Mouse (Mus musculus) limb, embryonic 11.5 days (tissue): ENCODE data around the gene Pex10. TPM values are rescaled to one million over a fixed set of nuclear protein-coding genes. Genes with fewer than 3 reads are reported as not detected.

Experiments used
- ATAC-seq: fragments of 200-750 bp; cut with Nextera tagmentation; 2 replicates; pipeline ENCODE4 v1.8.0; 2017; ENCODE audit warnings: low read depth; ENCODE audit not compliant: insufficient number of reproducible peaks, low FRiP score, low TSS enrichment
- DNase-seq: peaks from one replicate; pipeline ENCODE4 v3.0.0-alpha.2; 2015; ENCODE audit warnings: low spot score
- H3K27ac ChIP-seq: fragments of 300-500 bp; sonication (generic); replicated peaks from 2 replicates; pipeline ENCODE4 v1.5.1; 2014; ENCODE audit warnings: low read depth, mild to moderate bottlenecking, low read length
- H3K27me3 ChIP-seq: fragments of 300-500 bp; sonication (generic); 2 replicates; pipeline ENCODE4 v1.6.1; 2014; ENCODE audit warnings: mild to moderate bottlenecking, low read length, mixed read lengths; ENCODE audit not compliant: control insufficient read depth, insufficient read depth
- H3K36me3 ChIP-seq: fragments of 300-500 bp; sonication (generic); 2 replicates; pipeline ENCODE4 v1.6.1; 2014; ENCODE audit warnings: mild to moderate bottlenecking, low read length, moderate library complexity, mixed read lengths; ENCODE audit not compliant: control insufficient read depth, insufficient read depth
- H3K4me1 ChIP-seq: fragments of 300-500 bp; sonication (generic); 2 replicates; pipeline ENCODE4 v1.6.1; 2014; ENCODE audit warnings: low read length, mixed read lengths; ENCODE audit not compliant: control insufficient read depth, insufficient read depth
- H3K4me2 ChIP-seq: fragments of 300-500 bp; sonication (generic); 2 replicates; pipeline ENCODE4 v1.6.1; 2014; ENCODE audit warnings: low read depth, mild to moderate bottlenecking, moderate library complexity; ENCODE audit not compliant: severe bottlenecking
- H3K4me3 ChIP-seq: fragments of 300-500 bp; sonication (generic); 2 replicates; pipeline ENCODE4 v1.5.1; 2014; ENCODE audit warnings: low read depth, low read length
- H3K9ac ChIP-seq: fragments of 300-500 bp; sonication (generic); 2 replicates; pipeline ENCODE4 v1.6.1; 2014; ENCODE audit warnings: mild to moderate bottlenecking, low read length
- H3K9me3 ChIP-seq: fragments of 300-500 bp; sonication (generic); 2 replicates; pipeline ENCODE4 v1.6.1; 2016; ENCODE audit warnings: low read length; ENCODE audit not compliant: control insufficient read depth
- WGBS: fragments of 180-500 bp; shearing (Covaris S2); extraction: QIAGEN DNeasy Blood & Tissue Kit; methylation state at CpG from one replicate; pipeline ENCODE4 v1.1.7; 2014; 5-methylcytosine and 5-hydroxymethylcytosine counted together
- polyA plus RNA-seq: library from polyadenylated mRNA; unstranded; fragments of >200 nt; fragmentation: Nextera tagmentation; extraction: Ambion mirVana; gene quantifications from 2 replicates; pipeline ENCODE4 v1.2.1, GENCODE M21; 2014

The Pex10 gene
- polyA plus RNA-seq, 1 experiment from 2014 or later: 6.5 TPM

- H3K27me3 ChIP-seq: no peaks in the 10 kb centered on the region
- H3K9me3 ChIP-seq: no peaks in the 10 kb centered on the region
- no peak overlapping the region for H3K4me3 ChIP-seq
- H3K27ac ChIP-seq: no peak overlapping the region
- WGBS: 84% methylated on average over 11 of the region's 11 CpGs
- ATAC-seq: no peak
- no peak for DNase-seq
- no peak overlapping the region for H3K4me2 ChIP-seq
- H3K4me1 ChIP-seq: no peaks in the 10 kb centered on the region
- H3K9ac ChIP-seq: no peak overlapping the region
- no peaks in the 10 kb centered on the region for H3K36me3 ChIP-seq
Measured at GRCm38 (mm10) chr4:155024170-155025010, 42.4 kb upstream of the Pex10 start.

GRCm38 (mm10) chr4:155033115-155033514 is 33.7 kb upstream of the Pex10 start:
- WGBS: 44% methylated on average over 6 of the region's 6 CpGs
- peaks cover 6% of the 10 kb centered on the region; the same call in 1 of the 2 replicates for H3K27me3 ChIP-seq
- DNase-seq: no peak
- no peak overlapping the region for H3K9ac ChIP-seq
- H3K27ac ChIP-seq: no peak overlapping the region
- 0 out of 2 replicates have a peak, but pooled peaks cover 3% of the 10 kb centered on the region for H3K4me1 ChIP-seq
- no peaks in the 10 kb centered on the region for H3K36me3 ChIP-seq
- no peak overlapping the region for H3K4me3 ChIP-seq
- H3K4me2 ChIP-seq: no peak overlapping the region
- ATAC-seq: no peak
- H3K9me3 ChIP-seq: no peaks in the 10 kb centered on the region

GRCm38 (mm10) chr4:155034202-155034601 is 32.6 kb upstream of the Pex10 start:
- Histone ChIP-seq H3K4me2 (no peak overlapping the region), H3K27ac (no peak overlapping the region), H3K4me3 (no peak overlapping the region), H3K4me1 (0 out of 2 replicates have a peak, but pooled peaks cover 3% of the 10 kb centered on the region), H3K9ac (no peak overlapping the region), H3K36me3 (no peaks in the 10 kb centered on the region), H3K9me3 (no peaks in the 10 kb centered on the region), H3K27me3 (peaks cover 6% of the 10 kb centered on the region; the same call in 1 of the 2 replicates)
- 32% methylated on average over 7 of the region's 7 CpGs for WGBS
- DNase-seq (no peak), ATAC-seq (no peak)

GRCm38 (mm10) chr4:155034787-155035186 is 32.0 kb upstream of the Pex10 start:
- no peak for ATAC-seq
- Histone ChIP-seq H3K4me2 (no peak overlapping the region), H3K36me3 (no peaks in the 10 kb centered on the region), H3K4me1 (0 out of 2 replicates have a peak, but pooled peaks cover 3% of the 10 kb centered on the region), H3K9me3 (no peaks in the 10 kb centered on the region), H3K9ac (no peak overlapping the region), H3K4me3 (no peak overlapping the region), H3K27ac (no peak overlapping the region), H3K27me3 (peaks cover 6% of the 10 kb centered on the region; the same call in 1 of the 2 replicates)
- no peak for DNase-seq
- 67% methylated on average over 13 of the region's 13 CpGs for WGBS

- Histone ChIP-seq H3K27ac (no peak overlapping the region), H3K9me3 (no peaks in the 10 kb centered on the region), H3K9ac (no peak overlapping the region), H3K4me2 (no peak overlapping the region), H3K4me1 (peaks cover 5% of the 10 kb centered on the region; the same call in 1 of the 2 replicates), H3K27me3 (peaks cover 48% of the 10 kb centered on the region), H3K36me3 (no peaks in the 10 kb centered on the region), H3K4me3 (no peak overlapping the region)
- no peak for DNase-seq
- 63% methylated on average over 9 of the region's 9 CpGs for WGBS
- no peak for ATAC-seq
Measured at GRCm38 (mm10) chr4:155040197-155040596, 26.6 kb upstream of the Pex10 start.

- Histone ChIP-seq H3K4me2 (no peak overlapping the region), H3K27ac (no peak overlapping the region), H3K36me3 (no peaks in the 10 kb centered on the region), H3K4me1 (peaks cover 5% of the 10 kb centered on the region; the same call in 1 of the 2 replicates), H3K4me3 (no peak overlapping the region), H3K9ac (no peak overlapping the region), H3K9me3 (no peaks in the 10 kb centered on the region), H3K27me3 (peaks cover 53% of the 10 kb centered on the region)
- DNase-seq (no peak), ATAC-seq (no peak)
- WGBS: 70% methylated on average over 6 of the region's 6 CpGs
Measured at GRCm38 (mm10) chr4:155040696-155041095, 26.1 kb upstream of the Pex10 start.

GRCm38 (mm10) chr4:155042606-155043288 is 24.1 kb upstream of the Pex10 start:
- Histone ChIP-seq H3K9ac (peak overlapping the region; percentile 38; the same call in 1 of the 2 replicates), H3K27ac (no peak overlapping the region), H3K4me2 (peak overlapping the region; percentile 57), H3K36me3 (no peaks in the 10 kb centered on the region), H3K9me3 (no peaks in the 10 kb centered on the region), H3K4me3 (peak overlapping the region; percentile 29), H3K4me1 (peaks cover 5% of the 10 kb centered on the region; the same call in 1 of the 2 replicates), H3K27me3 (peaks cover 56% of the 10 kb centered on the region)
- no peak for DNase-seq
- 3% methylated on average over 65 of the region's 65 CpGs for WGBS
- ATAC-seq: no peak

- Histone ChIP-seq H3K4me2 (peak overlapping the region; percentile 57), H3K27me3 (peaks cover 56% of the 10 kb centered on the region), H3K4me3 (peak overlapping the region; percentile 29), H3K4me1 (peaks cover 5% of the 10 kb centered on the region; the same call in 1 of the 2 replicates), H3K9ac (peak overlapping the region; percentile 38; the same call in 1 of the 2 replicates), H3K9me3 (no peaks in the 10 kb centered on the region), H3K27ac (no peak overlapping the region), H3K36me3 (no peaks in the 10 kb centered on the region)
- 2% methylated on average over 25 of the region's 25 CpGs for WGBS
- ATAC-seq (no peak), DNase-seq (no peak)
Measured at GRCm38 (mm10) chr4:155043289-155043625, 23.6 kb upstream of the Pex10 start.
